Mouse (Mus musculus): ENCODE measurements at regions not wholly inside any gene's neighbourhood (a gene's known extent, or its start where the extent isn't known, plus 50 kb on each side); places are given as distances from the start of the nearest gene placed in this dataset.

GRCm38 (mm10) chr3:147999330-147999953 lies 990.9 kb downstream of the Adgrl2 start:
- no peak for ATAC-seq (ENCODE audit: poor library complexity, severe bottlenecking)

GRCm38 (mm10) chr3:147991738-147992137 lies 998.6 kb downstream of the Adgrl2 start:
- no peak for ATAC-seq (ENCODE audit: poor library complexity, severe bottlenecking)

- ATAC-seq (ENCODE audit: poor library complexity, severe bottlenecking): no peak
Measured at GRCm38 (mm10) chr3:147990831-147991230, 999.5 kb downstream of the Adgrl2 start.

GRCm38 (mm10) chr3:147982831-147983230 lies 1007.5 kb downstream of the Adgrl2 start:
- ATAC-seq (ENCODE audit: poor library complexity, severe bottlenecking): no peak

GRCm38 (mm10) chr3:147981621-147982020 lies 1008.7 kb downstream of the Adgrl2 start:
- no peak for ATAC-seq (ENCODE audit: poor library complexity, severe bottlenecking)

- no peak for ATAC-seq (ENCODE audit: poor library complexity, severe bottlenecking)
Measured at GRCm38 (mm10) chr3:147976579-147976978, 1013.8 kb downstream of the Adgrl2 start.

- ATAC-seq (ENCODE audit: poor library complexity, severe bottlenecking): no peak
Measured at GRCm38 (mm10) chr3:147976069-147976468, 1014.3 kb downstream of the Adgrl2 start.

GRCm38 (mm10) chr3:147975500-147975899 lies 1014.9 kb downstream of the Adgrl2 start:
- ATAC-seq (ENCODE audit: poor library complexity, severe bottlenecking): no peak

GRCm38 (mm10) chr3:147974515-147974914 lies 1015.8 kb downstream of the Adgrl2 start:
- no peak for ATAC-seq (ENCODE audit: poor library complexity, severe bottlenecking)

- ATAC-seq (ENCODE audit: poor library complexity, severe bottlenecking): no peak
Measured at GRCm38 (mm10) chr3:147968271-147968670, 1022.1 kb downstream of the Adgrl2 start.

- ATAC-seq (ENCODE audit: poor library complexity, severe bottlenecking): no peak
Measured at GRCm38 (mm10) chr3:147967866-147968265, 1022.5 kb downstream of the Adgrl2 start.

- no peak for ATAC-seq (ENCODE audit: poor library complexity, severe bottlenecking)
Measured at GRCm38 (mm10) chr3:147967261-147967660, 1023.1 kb downstream of the Adgrl2 start.

GRCm38 (mm10) chr3:147966827-147967226 lies 1023.5 kb downstream of the Adgrl2 start:
- ATAC-seq (ENCODE audit: poor library complexity, severe bottlenecking): no peak

GRCm38 (mm10) chr3:147966379-147966778 lies 1024.0 kb downstream of the Adgrl2 start:
- ATAC-seq (ENCODE audit: poor library complexity, severe bottlenecking): no peak

- ATAC-seq (ENCODE audit: poor library complexity, severe bottlenecking): no peak
Measured at GRCm38 (mm10) chr3:147963698-147964476, 1026.5 kb downstream of the Adgrl2 start.

GRCm38 (mm10) chr3:147948041-147948592 lies 1042.2 kb downstream of the Adgrl2 start:
- no peak for ATAC-seq (ENCODE audit: poor library complexity, severe bottlenecking)

- no peak for ATAC-seq (ENCODE audit: poor library complexity, severe bottlenecking)
Measured at GRCm38 (mm10) chr3:147943314-147943713, 1047.0 kb downstream of the Adgrl2 start.

- ATAC-seq (ENCODE audit: poor library complexity, severe bottlenecking): no peak
Measured at GRCm38 (mm10) chr3:147930811-147931251, 1059.5 kb downstream of the Adgrl2 start.

GRCm38 (mm10) chr3:147920181-147920580 lies 1068.0 kb downstream of the Ttll7 start:
- no peak for ATAC-seq (ENCODE audit: poor library complexity, severe bottlenecking)

- ATAC-seq (ENCODE audit: poor library complexity, severe bottlenecking): no peak
Measured at GRCm38 (mm10) chr3:147919701-147920100, 1067.5 kb downstream of the Ttll7 start.

- ATAC-seq (ENCODE audit: poor library complexity, severe bottlenecking): no peak
Measured at GRCm38 (mm10) chr3:147919146-147919545, 1067.0 kb downstream of the Ttll7 start.

GRCm38 (mm10) chr3:147896751-147897150 lies 1044.6 kb downstream of the Ttll7 start:
- no peak for ATAC-seq (ENCODE audit: poor library complexity, severe bottlenecking)

Measured in megakaryocyte, adult 5-6 weeks (primary cell).